Mouse (Mus musculus): ENCODE results near the gene Ankrd11.

DNA sequence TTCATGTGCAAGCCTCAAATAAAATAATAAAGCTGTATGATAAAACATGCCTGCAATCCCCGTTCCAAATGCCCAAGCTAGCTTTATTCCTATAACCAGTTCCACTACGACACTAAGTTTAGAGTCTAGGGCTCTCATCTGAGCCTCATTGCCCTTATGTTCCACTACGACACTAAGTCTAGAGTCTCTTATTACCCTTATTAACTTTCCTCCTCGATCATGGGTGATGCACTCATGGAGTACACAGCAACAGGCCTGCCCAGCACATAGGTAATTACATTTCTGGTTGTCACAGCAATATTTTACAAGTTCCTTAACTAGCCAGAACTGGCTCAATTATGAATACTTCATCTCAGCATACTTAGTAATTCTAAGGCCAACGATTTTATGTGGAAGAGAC is 36.3 kb downstream of the Ankrd11 start:
- TF ChIP-seq CTCF (IDR thresholded peaks at IDR 0.05; ENCODE audit: insufficient read depth, low read length) (no peak), POLR2A (IDR thresholded peaks at IDR 0.05; ENCODE audit: borderline replicate concordance, extremely low read depth, low read depth, low read length) (no peak)
